Mouse (Mus musculus): ENCODE measurements at regions not wholly inside any gene's neighbourhood (a gene's known extent, or its start where the extent isn't known, plus 50 kb on each side); places are given as distances from the start of the nearest gene placed in this dataset.
"Not testable (repeated sequence)": the region's sequence is repeated elsewhere in the genome, so short reads cannot be mapped to it uniquely, and the experiment has no call there.

- no peak for DNase-seq
Observed at GRCm38 (mm10) chr10:70866737-70867136, 211.0 kb upstream of the Phyhipl start.

GRCm38 (mm10) chr10:70864650-70865049 is 208.9 kb upstream of the Phyhipl start:
- DNase-seq: no peak

- DNase-seq: no peak
Observed at GRCm38 (mm10) chr10:70862022-70862335, 206.2 kb upstream of the Phyhipl start.

- no peak for DNase-seq
Observed at GRCm38 (mm10) chr10:70861131-70862021, 205.6 kb upstream of the Phyhipl start.

GRCm38 (mm10) chr10:70857155-70857820 is 201.5 kb upstream of the Phyhipl start:
- no peak for DNase-seq

GRCm38 (mm10) chr10:70855948-70856347 is 200.2 kb upstream of the Phyhipl start:
- DNase-seq: no peak

GRCm38 (mm10) chr10:70853614-70854013 is 197.8 kb upstream of the Phyhipl start:
- no peak for DNase-seq

GRCm38 (mm10) chr10:70848141-70848540 is 192.4 kb upstream of the Phyhipl start:
- DNase-seq: no peak

- no peak for DNase-seq
Observed at GRCm38 (mm10) chr10:70847341-70847882, 191.6 kb upstream of the Phyhipl start.

- no peak for DNase-seq
Observed at GRCm38 (mm10) chr10:70846281-70847168, 190.8 kb upstream of the Phyhipl start.

- no peak for DNase-seq
Observed at GRCm38 (mm10) chr10:70843848-70844247, 188.1 kb upstream of the Phyhipl start.

- no peak for DNase-seq
Observed at GRCm38 (mm10) chr10:70842176-70842838, 186.5 kb upstream of the Phyhipl start.

- not testable (repeated sequence) for DNase-seq
Observed at GRCm38 (mm10) chr10:70841179-70841578, 185.4 kb upstream of the Phyhipl start.

GRCm38 (mm10) chr10:70838147-70838546 is 182.4 kb upstream of the Phyhipl start:
- DNase-seq: no peak

GRCm38 (mm10) chr10:70837326-70837725 is 181.6 kb upstream of the Phyhipl start:
- DNase-seq: no peak

- DNase-seq: no peak
Observed at GRCm38 (mm10) chr10:70832616-70833015, 176.9 kb upstream of the Phyhipl start.

- peak; percentile 12 for DNase-seq
Observed at GRCm38 (mm10) chr10:70828217-70828616, 172.5 kb upstream of the Phyhipl start.

- DNase-seq: not testable (repeated sequence)
Observed at GRCm38 (mm10) chr10:70827522-70827921, 171.8 kb upstream of the Phyhipl start.

GRCm38 (mm10) chr10:70826706-70827105 is 170.9 kb upstream of the Phyhipl start:
- DNase-seq: no peak

- no peak for DNase-seq
Observed at GRCm38 (mm10) chr10:70825451-70825850, 169.7 kb upstream of the Phyhipl start.

GRCm38 (mm10) chr10:70824461-70824860 is 168.7 kb upstream of the Phyhipl start:
- no peak for DNase-seq

- DNase-seq: no peak
Observed at GRCm38 (mm10) chr10:70819951-70820350, 164.2 kb upstream of the Phyhipl start.

Measured in kidney, postnatal 14 days (tissue).